In the genomic region with DNA sequence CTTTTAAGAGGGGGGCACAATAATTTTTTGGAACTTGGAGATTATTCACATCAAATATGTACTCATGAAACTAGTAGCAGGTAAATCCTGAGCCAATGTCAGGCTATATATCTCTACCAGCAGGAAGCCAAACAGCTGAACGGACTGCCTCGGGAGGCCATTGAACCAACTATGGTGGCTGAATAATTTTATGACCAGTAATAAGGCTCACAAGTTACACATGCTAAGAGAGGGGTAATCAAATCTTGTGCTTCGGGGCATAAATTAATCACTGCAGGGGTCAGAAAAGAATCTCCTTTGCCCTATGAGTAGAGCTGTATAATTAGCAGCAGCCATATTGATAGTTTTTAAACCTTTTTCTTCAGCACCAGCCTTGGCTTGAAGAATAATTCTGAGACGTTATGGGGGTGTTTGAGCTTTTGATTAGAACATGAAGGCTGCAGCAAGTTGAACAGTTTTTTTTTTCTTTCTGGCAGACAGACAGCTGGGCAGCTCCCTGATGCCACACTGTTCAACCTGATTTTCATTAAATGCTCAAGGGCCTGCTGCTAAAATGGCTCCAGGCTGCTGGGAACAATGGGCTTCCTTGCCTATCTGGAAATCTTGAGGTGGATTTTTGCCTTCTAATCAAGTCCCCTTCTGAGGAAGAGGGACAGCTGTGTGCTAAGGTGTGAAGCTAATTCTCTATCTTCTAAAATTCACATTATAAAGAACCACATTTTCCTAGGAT, we compare ENCODE assay signal across 16 mouse cellular contexts.
DNase-seq lines count a peak whose midpoint lies in the region; ATAC-seq lines count a peak whose summit lies in the region.
"Had no signal": no experiment of that assay in that cellular context is flagged by ENCODE, and none has a peak within 500 bp of the region (broad histone marks: within the 10 kb centered on the region; RNA-seq: fewer than 3 reads in every experiment).

No protein-coding gene starts in this region.

- DNase-seq in hindbrain, embryonic 14.5 days (ENCODE audit: low spot score) = no peak
- peak; percentile 38 for DNase-seq in forebrain, embryonic 14.5 days (ENCODE audit: low spot score)
- DNase-seq in limb, embryonic 11.5 days (ENCODE audit: low spot score) = peak; percentile 29
- DNase-seq in right cerebral cortex, postnatal 10 days (ENCODE audit: low spot score in 2 of 2) = no peak
- no peak for DNase-seq in left cerebral cortex, postnatal 36 days (ENCODE audit: low spot score in 2 of 2)
- no peak for DNase-seq in right cerebral cortex, postnatal 14 days
- DNase-seq: cerebellum, adult 9-10 months; gastrocnemius, postnatal 10 days; retina, postnatal 1 day; thymus, adult 2 months had no signal

- ATAC-seq in hindbrain, embryonic 12.5 days (ENCODE audit: low FRiP score) = peak; percentile 73; the same call in 1 of the 2 replicates
- ATAC-seq in hindbrain, embryonic 14.5 days (ENCODE audit: low FRiP score) = no peak
- peak; percentile 37; the same call in 1 of the 2 replicates for ATAC-seq in forebrain, embryonic 14.5 days
- 0 out of 2 replicates have a peak, but pooled peaks have one; percentile 60 for ATAC-seq in limb, embryonic 11.5 days (ENCODE audit: insufficient number of reproducible peaks, low FRiP score, low TSS enrichment, low read depth)
- peak; percentile 70 for ATAC-seq in neural tube, embryonic 13.5 days (ENCODE audit: low read depth)
- ATAC-seq: Patski had no signal

- no peaks in the 10 kb centered on the region for H3K9me3 ChIP-seq in hindbrain, embryonic 12.5 days (replicated peaks)
- H3K9me3 ChIP-seq in hindbrain, embryonic 14.5 days (ENCODE audit: control insufficient read depth, low read length) = no peaks in the 10 kb centered on the region
- H3K9me3 ChIP-seq in forebrain, embryonic 14.5 days (replicated peaks; ENCODE audit: control insufficient read depth, low read length) = no peaks in the 10 kb centered on the region
- no peaks in the 10 kb centered on the region for H3K9me3 ChIP-seq in limb, embryonic 11.5 days (ENCODE audit: control insufficient read depth, low read length)
- H3K9me3 ChIP-seq in neural tube, embryonic 13.5 days = no peaks in the 10 kb centered on the region
- H3K9me3 ChIP-seq: heart, embryonic 10.5 days; kidney, embryonic 15.5 days had no signal

- H3K27ac ChIP-seq in hindbrain, embryonic 12.5 days = peak overlapping the region; percentile 52; the same call in 1 of the 2 replicates
- no peak overlapping the region for H3K27ac ChIP-seq in hindbrain, embryonic 14.5 days
- H3K27ac ChIP-seq in forebrain, embryonic 14.5 days (ENCODE audit: low read depth, low read length) = no peak overlapping the region
- H3K27ac ChIP-seq in limb, embryonic 11.5 days (replicated peaks; ENCODE audit: low read depth, low read length) = no peak overlapping the region
- peak overlapping the region; percentile 73 for H3K27ac ChIP-seq in neural tube, embryonic 13.5 days (replicated peaks)
- H3K27ac ChIP-seq: heart, embryonic 10.5 days; kidney, embryonic 15.5 days; macrophage had no signal

- intact Hi-C loops in left cerebral cortex, postnatal 36 days (cut with DNase I) = no loop called here

- no peak overlapping the region for H3K9ac ChIP-seq in hindbrain, embryonic 12.5 days
- H3K9ac ChIP-seq in hindbrain, embryonic 14.5 days = no peak overlapping the region
- no peak overlapping the region for H3K9ac ChIP-seq in forebrain, embryonic 14.5 days (ENCODE audit: low read length)
- H3K9ac ChIP-seq in limb, embryonic 11.5 days (ENCODE audit: low read length) = no peak overlapping the region
- no peak overlapping the region for H3K9ac ChIP-seq in neural tube, embryonic 13.5 days
- H3K9ac ChIP-seq: kidney, embryonic 15.5 days had no signal

- H3K4me2 ChIP-seq in hindbrain, embryonic 12.5 days (replicated peaks) = no peak overlapping the region
- H3K4me2 ChIP-seq in hindbrain, embryonic 14.5 days (replicated peaks) = no peak overlapping the region
- no peak overlapping the region for H3K4me2 ChIP-seq in forebrain, embryonic 14.5 days (ENCODE audit: low read length)
- no peak overlapping the region for H3K4me2 ChIP-seq in limb, embryonic 11.5 days (ENCODE audit: low read depth, severe bottlenecking)
- H3K4me2 ChIP-seq in neural tube, embryonic 13.5 days = no peak overlapping the region
- H3K4me2 ChIP-seq: kidney, embryonic 15.5 days had no signal

- no peaks in the 10 kb centered on the region for H3K36me3 ChIP-seq in hindbrain, embryonic 12.5 days
- no peaks in the 10 kb centered on the region for H3K36me3 ChIP-seq in hindbrain, embryonic 14.5 days (replicated peaks; ENCODE audit: control insufficient read depth, insufficient read depth)
- no peaks in the 10 kb centered on the region for H3K36me3 ChIP-seq in forebrain, embryonic 14.5 days (ENCODE audit: control insufficient read depth, insufficient read depth, low read length)
- no peaks in the 10 kb centered on the region for H3K36me3 ChIP-seq in limb, embryonic 11.5 days (ENCODE audit: control insufficient read depth, insufficient read depth, low read length)
- H3K36me3 ChIP-seq in neural tube, embryonic 13.5 days = no peaks in the 10 kb centered on the region
- H3K36me3 ChIP-seq: heart, embryonic 10.5 days; kidney, embryonic 15.5 days had no signal

- H3K4me1 ChIP-seq in hindbrain, embryonic 12.5 days = no peaks in the 10 kb centered on the region
- H3K4me1 ChIP-seq in hindbrain, embryonic 14.5 days (replicated peaks; ENCODE audit: control insufficient read depth, insufficient read depth, low read length) = no peaks in the 10 kb centered on the region
- no peaks in the 10 kb centered on the region for H3K4me1 ChIP-seq in forebrain, embryonic 14.5 days (ENCODE audit: control insufficient read depth, insufficient read depth, low read length)
- no peaks in the 10 kb centered on the region for H3K4me1 ChIP-seq in limb, embryonic 11.5 days (ENCODE audit: control insufficient read depth, insufficient read depth, low read length)
- H3K4me1 ChIP-seq in neural tube, embryonic 13.5 days (replicated peaks) = peaks cover 18% of the 10 kb centered on the region
- H3K4me1 ChIP-seq: heart, embryonic 10.5 days; kidney, embryonic 15.5 days had no signal

- H3K4me3 ChIP-seq in hindbrain, embryonic 12.5 days = no peak overlapping the region
- no peak overlapping the region for H3K4me3 ChIP-seq in hindbrain, embryonic 14.5 days (replicated peaks; ENCODE audit: low read length)
- no peak overlapping the region for H3K4me3 ChIP-seq in forebrain, embryonic 14.5 days (ENCODE audit: low read depth, low read length)
- no peak overlapping the region for H3K4me3 ChIP-seq in limb, embryonic 11.5 days (ENCODE audit: low read depth, low read length)
- no peak overlapping the region for H3K4me3 ChIP-seq in neural tube, embryonic 13.5 days
- H3K4me3 ChIP-seq: heart, embryonic 10.5 days; kidney, embryonic 15.5 days had no signal

- WGBS in hindbrain, embryonic 12.5 days = 56% methylated on average over 4 of the region's 4 CpGs
- WGBS in hindbrain, embryonic 14.5 days = 34% methylated on average over 4 of the region's 4 CpGs
- 28% methylated on average over 4 of the region's 4 CpGs for WGBS in forebrain, embryonic 14.5 days
- WGBS in limb, embryonic 11.5 days = 11% methylated on average over 4 of the region's 4 CpGs
- WGBS in neural tube, embryonic 13.5 days = 20% methylated on average over 4 of the region's 4 CpGs

- no peaks in the 10 kb centered on the region for H3K27me3 ChIP-seq in hindbrain, embryonic 12.5 days
- H3K27me3 ChIP-seq in hindbrain, embryonic 14.5 days (ENCODE audit: control insufficient read depth, insufficient read depth, low read length) = no peaks in the 10 kb centered on the region
- no peaks in the 10 kb centered on the region for H3K27me3 ChIP-seq in forebrain, embryonic 14.5 days (replicated peaks; ENCODE audit: control insufficient read depth, insufficient read depth, low read length)
- H3K27me3 ChIP-seq in limb, embryonic 11.5 days (ENCODE audit: control insufficient read depth, insufficient read depth, low read length) = no peaks in the 10 kb centered on the region
- no peaks in the 10 kb centered on the region for H3K27me3 ChIP-seq in neural tube, embryonic 13.5 days
- H3K27me3 ChIP-seq: kidney, embryonic 15.5 days; Patski had no signal

Comparison
In these comparisons a context has a peak if more than half of its experiments do, and no peak if none do; other contexts are left out.
1. H3K27ac ChIP-seq: peak in hindbrain, embryonic 12.5 days (single experiment) and neural tube, embryonic 13.5 days (single experiment); none in hindbrain, embryonic 14.5 days (single experiment), forebrain, embryonic 14.5 days (single experiment) and limb, embryonic 11.5 days (single experiment).
2. DNase-seq: peak in forebrain, embryonic 14.5 days (single experiment) and limb, embryonic 11.5 days (single experiment); none in hindbrain, embryonic 14.5 days (single experiment), right cerebral cortex, postnatal 10 days (0 of 2), left cerebral cortex, postnatal 36 days (0 of 2) and right cerebral cortex, postnatal 14 days (single experiment).